7 mouse cellular contexts compared by ENCODE assay signal in genomic region chr9:14500916-14501424, GRCm38 (mm10). TPM values are rescaled to one million over a fixed set of nuclear protein-coding genes. Genes with fewer than 3 reads are reported as not detected.
DNase-seq lines count a peak whose midpoint lies in the region; ATAC-seq lines count a peak whose summit lies in the region.

No protein-coding gene starts in this region.

- no peaks in the 10 kb centered on the region for H3K27me3 ChIP-seq in megakaryocyte, embryonic 14.5 days (replicated peaks)
- no peaks in the 10 kb centered on the region for H3K27me3 ChIP-seq in embryonic facial prominence, embryonic 14.5 days (replicated peaks; ENCODE audit: control insufficient read depth, insufficient read depth, low read length)
- no peaks in the 10 kb centered on the region for H3K27me3 ChIP-seq in limb, embryonic 12.5 days
- H3K27me3 ChIP-seq in stomach, embryonic 16.5 days (ENCODE audit: control insufficient read depth, insufficient read depth, low read length), result no peaks in the 10 kb centered on the region

- no peaks in the 10 kb centered on the region for H3K9me3 ChIP-seq in megakaryocyte, embryonic 14.5 days
- no peaks in the 10 kb centered on the region for H3K9me3 ChIP-seq in embryonic facial prominence, embryonic 14.5 days (ENCODE audit: control insufficient read depth, low read length)
- H3K9me3 ChIP-seq in limb, embryonic 12.5 days, result no peaks in the 10 kb centered on the region
- H3K9me3 ChIP-seq in stomach, embryonic 16.5 days (replicated peaks; ENCODE audit: control insufficient read depth, low read length), result no peaks in the 10 kb centered on the region

- WGBS in embryonic facial prominence, embryonic 14.5 days, result 4% methylated on average over 10 of the region's 10 CpGs
- WGBS in limb, embryonic 12.5 days, result 4% methylated on average over 10 of the region's 10 CpGs
- 3% methylated on average over 10 of the region's 10 CpGs for WGBS in stomach, embryonic 16.5 days

- H3K27ac ChIP-seq in embryonic facial prominence, embryonic 14.5 days (replicated peaks; ENCODE audit: low read depth, low read length), result peak overlapping the region; percentile 73
- peak overlapping the region; percentile 84 for H3K27ac ChIP-seq in limb, embryonic 12.5 days
- H3K27ac ChIP-seq in stomach, embryonic 16.5 days (ENCODE audit: low read length), result peak overlapping the region; percentile 74

- DNase-seq in embryonic facial prominence, embryonic 14.5 days (ENCODE audit: low spot score), result no peak
- no peak for DNase-seq in gastrocnemius, postnatal 10 days
- DNase-seq in lung, postnatal 4 days, result no peak

- H3K4me1 ChIP-seq in megakaryocyte, embryonic 14.5 days, result peaks cover 17% of the 10 kb centered on the region
- 0 out of 2 replicates have a peak, but pooled peaks cover 2% of the 10 kb centered on the region for H3K4me1 ChIP-seq in embryonic facial prominence, embryonic 14.5 days (ENCODE audit: control insufficient read depth, insufficient read depth, low read length)
- H3K4me1 ChIP-seq in limb, embryonic 12.5 days (replicated peaks), result peaks cover 5% of the 10 kb centered on the region
- H3K4me1 ChIP-seq in stomach, embryonic 16.5 days (ENCODE audit: control insufficient read depth, insufficient read depth, low read length), result peaks cover 6% of the 10 kb centered on the region; the same call in 1 of the 2 replicates

- H3K4me3 ChIP-seq in megakaryocyte, embryonic 14.5 days (replicated peaks), result peak overlapping the region; percentile 98
- H3K4me3 ChIP-seq in embryonic facial prominence, embryonic 14.5 days (ENCODE audit: low read depth, low read length), result peak overlapping the region; percentile 77
- peak overlapping the region; percentile 79 for H3K4me3 ChIP-seq in limb, embryonic 12.5 days (replicated peaks)
- peak overlapping the region; percentile 86 for H3K4me3 ChIP-seq in stomach, embryonic 16.5 days (replicated peaks; ENCODE audit: low read length)

- peaks cover 43% of the 10 kb centered on the region for H3K36me3 ChIP-seq in megakaryocyte, embryonic 14.5 days (replicated peaks; ENCODE audit: low read length)
- H3K36me3 ChIP-seq in embryonic facial prominence, embryonic 14.5 days (ENCODE audit: control insufficient read depth, insufficient read depth, low read length), result peaks cover 43% of the 10 kb centered on the region
- peaks cover 39% of the 10 kb centered on the region for H3K36me3 ChIP-seq in limb, embryonic 12.5 days
- H3K36me3 ChIP-seq in stomach, embryonic 16.5 days (ENCODE audit: control insufficient read depth, insufficient read depth, low read length), result peaks cover 22% of the 10 kb centered on the region

- peak overlapping the region; percentile 78 for H3K4me2 ChIP-seq in embryonic facial prominence, embryonic 14.5 days (ENCODE audit: low read depth, low read length)
- peak overlapping the region; percentile 74 for H3K4me2 ChIP-seq in limb, embryonic 12.5 days
- peak overlapping the region; percentile 73 for H3K4me2 ChIP-seq in stomach, embryonic 16.5 days (ENCODE audit: low read depth, low read length)

- ATAC-seq in megakaryocyte, adult 5-6 weeks (ENCODE audit: poor library complexity, severe bottlenecking), result no peak
- ATAC-seq in embryonic facial prominence, embryonic 14.5 days (ENCODE audit: low read depth), result no peak
- ATAC-seq in limb, embryonic 12.5 days (ENCODE audit: insufficient number of reproducible peaks, insufficient read depth, low FRiP score, low TSS enrichment, low read depth), result no peak
- no peak for ATAC-seq in stomach, embryonic 16.5 days (ENCODE audit: insufficient read depth, low FRiP score)

- peak overlapping the region; percentile 84 for H3K9ac ChIP-seq in embryonic facial prominence, embryonic 14.5 days (ENCODE audit: low read depth, low read length)
- H3K9ac ChIP-seq in limb, embryonic 12.5 days (replicated peaks), result peak overlapping the region; percentile 81
- peak overlapping the region; percentile 88 for H3K9ac ChIP-seq in stomach, embryonic 16.5 days (ENCODE audit: low read length)

RNA-seq across cellular contexts. Expression of gene Cwc15, which starts 0.6 kb away (rescaled TPM):
- 24.0 TPM in 1 of 2 replicates, not detected in the other for polyA plus RNA-seq in megakaryocyte, embryonic 14.5 days (2012; ENCODE audit: insufficient read depth, low replicate concordance)
- 232 and 247 TPM in 2 replicates for total RNA-seq in megakaryocyte, adult 5-6 weeks (2015)
- total RNA-seq in megakaryocyte, adult 5-6 weeks (2017), result 323 and 364 TPM in 2 replicates
- polyA plus RNA-seq in embryonic facial prominence, embryonic 14.5 days (2014; fragmentation: Nextera tagmentation; extraction: Ambion mirVana), result 135 and 141 TPM in 2 replicates
- 182 and 186 TPM in 2 replicates for polyA plus RNA-seq in limb, embryonic 12.5 days (2016; fragmentation: Nextera tagmentation; extraction: Ambion mirVana)
- 133 and 151 TPM in 2 replicates for polyA plus RNA-seq in stomach, embryonic 16.5 days (2015; fragmentation: Nextera tagmentation; extraction: Ambion mirVana)
- total RNA-seq in gastrocnemius, postnatal 10 days (2021), result 100 to 1,000 TPM; 101 to 102 TPM

RNA-seq across cellular contexts. Expression of gene Kdm4d, which starts 0.7 kb away (rescaled TPM):
- polyA plus RNA-seq in megakaryocyte, embryonic 14.5 days (2012; ENCODE audit: insufficient read depth, low replicate concordance), result 0.07 TPM in 1 of 2 replicates, not detected in the other
- total RNA-seq in megakaryocyte, adult 5-6 weeks (2015), result not detected in 2 replicates
- 0.18 TPM in 1 of 2 replicates, not detected in the other for total RNA-seq in megakaryocyte, adult 5-6 weeks (2017)
- 0.25 and 1.4 TPM in 2 replicates for polyA plus RNA-seq in embryonic facial prominence, embryonic 14.5 days (2014; fragmentation: Nextera tagmentation; extraction: Ambion mirVana)
- 0.29 and 0.42 TPM in 2 replicates for polyA plus RNA-seq in limb, embryonic 12.5 days (2016; fragmentation: Nextera tagmentation; extraction: Ambion mirVana)
- polyA plus RNA-seq in stomach, embryonic 16.5 days (2015; fragmentation: Nextera tagmentation; extraction: Ambion mirVana), result 0.26 and 0.34 TPM in 2 replicates
- under 1 TPM; 0.09 to 0.11 TPM for total RNA-seq in gastrocnemius, postnatal 10 days (2021)
